Mouse (Mus musculus): ENCODE results near the gene Stum. TPM values are rescaled to one million over a fixed set of nuclear protein-coding genes. Genes with fewer than 3 reads are reported as not detected.
A peak's percentile ranks its signal among the peaks of the same experiment; 100 is the strongest.
"Not testable (repeated sequence)": the region's sequence is repeated elsewhere in the genome, so short reads cannot be mapped to it uniquely, and the experiment has no call there.

The Stum gene
- polyA plus RNA-seq (2012; ENCODE audit: insufficient read depth, insufficient read length, missing spikeins), result not detected in 2 replicates

- H3K4me3 ChIP-seq (ENCODE audit: insufficient read depth, low read length), result no peak within 1 kb of the TSS
Observed at GRCm38 (mm10) chr1:180483399-180484291, at the start of gene Stum. TSS of gene Stum (minus strand) at chr1:180483504.

GRCm38 (mm10) chr1:180532671-180533070 lies 49.4 kb upstream of the Stum start:
- Histone ChIP-seq H3K27ac (ENCODE audit: insufficient read depth, low read depth, low read length) (no peak overlapping the region), H3K4me3 (ENCODE audit: insufficient read depth, low read length) (no peak overlapping the region)
- no peak for TF ChIP-seq CTCF (IDR thresholded peaks at IDR 0.05; ENCODE audit: low read depth, low read length)
- no peak for TF ChIP-seq POLR2A (IDR thresholded peaks at IDR 0.05; ENCODE audit: borderline replicate concordance, low read depth, low read length)

More at GRCm38 (mm10) chr1:180483399-180484291, at the start of gene Stum:
- H3K27ac ChIP-seq (ENCODE audit: insufficient read depth, low read depth, low read length), result no peak within 1 kb of the TSS
- no peaks in the 10 kb centered on the region for H3K4me1 ChIP-seq (ENCODE audit: control insufficient read depth, insufficient read depth, low read length)
- TF ChIP-seq POLR2A (IDR thresholded peaks at IDR 0.05; ENCODE audit: borderline replicate concordance, low read depth, low read length) (no peak), CTCF (IDR thresholded peaks at IDR 0.05; ENCODE audit: low read depth, low read length) (peak; percentile 94)

DNA sequence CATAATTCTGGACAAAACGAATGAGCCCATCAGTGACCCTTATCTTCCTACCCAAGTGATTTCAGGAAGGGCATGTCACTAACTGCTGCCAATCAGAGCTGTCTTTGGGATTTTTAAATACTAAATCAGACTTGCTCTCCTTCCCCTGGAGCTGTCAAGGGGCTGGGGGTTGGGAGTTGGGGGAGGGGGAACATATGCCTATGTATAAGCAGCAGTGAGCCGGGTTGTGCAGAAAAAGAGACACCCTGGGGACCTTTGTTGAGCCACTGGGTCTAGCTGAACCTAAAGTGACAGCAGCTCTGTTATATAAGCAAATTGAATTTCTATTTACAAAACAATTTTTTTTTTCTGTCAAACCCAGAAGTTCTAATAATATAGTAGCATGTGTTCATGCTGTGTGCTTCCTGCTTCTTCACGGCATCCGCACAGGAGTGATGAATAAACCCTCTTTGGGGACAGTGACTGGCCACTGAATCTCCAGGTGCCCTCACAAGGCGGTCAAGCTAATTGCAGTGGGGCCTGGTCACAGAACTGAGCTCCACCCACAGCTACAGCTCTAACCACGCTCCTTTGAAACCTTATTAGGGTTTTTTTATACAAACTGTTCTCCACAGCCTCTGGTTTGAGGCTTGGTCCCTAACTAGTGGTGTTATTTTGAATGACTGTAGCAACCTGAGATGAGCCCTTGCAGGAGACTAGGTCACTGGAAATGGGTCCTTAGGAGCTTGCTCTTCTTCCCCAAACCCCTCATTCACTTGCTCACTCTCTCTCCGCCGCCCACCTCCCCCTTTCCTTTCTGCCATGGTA lies 47.4 kb upstream of the Stum start:
- no peak for TF ChIP-seq CTCF (IDR thresholded peaks at IDR 0.05; ENCODE audit: low read depth, low read length)
- TF ChIP-seq POLR2A (IDR thresholded peaks at IDR 0.05; ENCODE audit: borderline replicate concordance, low read depth, low read length), result no peak
- H3K4me3 ChIP-seq (ENCODE audit: insufficient read depth, low read length), result no peak overlapping the region
- peaks cover 6% of the 10 kb centered on the region; the same call in 1 of the 2 replicates for H3K4me1 ChIP-seq (ENCODE audit: control insufficient read depth, insufficient read depth, low read length)
- H3K27ac ChIP-seq (ENCODE audit: insufficient read depth, low read depth, low read length), result no peak overlapping the region

More at GRCm38 (mm10) chr1:180532671-180533070, 49.4 kb upstream of the Stum start:
- H3K4me1 ChIP-seq (ENCODE audit: control insufficient read depth, insufficient read depth, low read length), result peaks cover 16% of the 10 kb centered on the region

DNA sequence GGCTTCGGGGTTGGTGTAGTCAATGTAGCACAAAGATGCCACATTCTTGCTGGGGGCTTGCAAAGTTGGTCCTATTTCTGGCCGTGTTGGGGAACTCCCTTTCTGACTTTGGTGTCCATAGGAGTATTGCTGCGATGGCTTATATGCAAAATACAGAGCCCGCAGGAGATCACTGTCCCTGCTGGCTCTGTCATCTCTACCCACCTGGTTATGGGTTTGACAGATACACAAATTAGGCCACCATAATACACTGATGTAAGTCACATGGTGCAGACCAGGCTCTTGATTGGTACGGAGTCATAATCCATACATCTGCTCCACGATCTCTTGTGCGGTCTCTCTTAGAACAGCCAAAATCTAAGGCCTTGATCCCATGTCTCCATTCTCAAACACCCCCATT lies 46.5 kb upstream of the Stum start:
- H3K4me3 ChIP-seq (ENCODE audit: insufficient read depth, low read length), result no peak overlapping the region
- no peak for TF ChIP-seq CTCF (IDR thresholded peaks at IDR 0.05; ENCODE audit: low read depth, low read length)
- TF ChIP-seq POLR2A (IDR thresholded peaks at IDR 0.05; ENCODE audit: borderline replicate concordance, low read depth, low read length), result no peak
- peaks cover 6% of the 10 kb centered on the region; the same call in 1 of the 2 replicates for H3K4me1 ChIP-seq (ENCODE audit: control insufficient read depth, insufficient read depth, low read length)
- H3K27ac ChIP-seq (ENCODE audit: insufficient read depth, low read depth, low read length), result no peak overlapping the region

DNA sequence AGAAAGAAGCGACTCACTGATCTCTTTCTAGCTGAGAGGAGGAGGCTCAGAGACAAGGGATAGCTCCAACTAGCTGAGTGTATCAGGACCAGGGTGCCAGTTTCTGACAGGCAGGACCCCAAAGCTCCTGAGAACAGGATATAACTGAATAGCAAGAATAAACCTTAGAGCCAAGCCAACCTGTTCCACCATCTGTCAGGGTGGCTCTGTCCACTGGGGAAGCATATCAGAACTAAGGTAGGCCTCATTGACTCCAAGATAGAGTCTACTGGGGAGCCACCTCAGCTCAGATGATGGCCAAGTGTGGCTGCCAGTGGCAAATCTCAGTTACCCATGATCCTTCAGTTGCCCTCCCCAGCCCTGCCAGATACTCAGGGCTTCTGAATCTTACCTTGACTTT lies 42.0 kb upstream of the Stum start:
- Histone ChIP-seq H3K4me3 (ENCODE audit: insufficient read depth, low read length) (no peak overlapping the region), H3K27ac (ENCODE audit: insufficient read depth, low read depth, low read length) (no peak overlapping the region), H3K4me1 (ENCODE audit: control insufficient read depth, insufficient read depth, low read length) (peaks cover 6% of the 10 kb centered on the region; the same call in 1 of the 2 replicates)
- TF ChIP-seq POLR2A (IDR thresholded peaks at IDR 0.05; ENCODE audit: borderline replicate concordance, low read depth, low read length), result no peak
- no peak for TF ChIP-seq CTCF (IDR thresholded peaks at IDR 0.05; ENCODE audit: low read depth, low read length)

GRCm38 (mm10) chr1:180523320-180523719 lies 40.0 kb upstream of the Stum start:
- H3K27ac ChIP-seq (ENCODE audit: insufficient read depth, low read depth, low read length), result no peak overlapping the region
- TF ChIP-seq CTCF (IDR thresholded peaks at IDR 0.05; ENCODE audit: low read depth, low read length) (no peak), POLR2A (IDR thresholded peaks at IDR 0.05; ENCODE audit: borderline replicate concordance, low read depth, low read length) (no peak)
- peaks cover 11% of the 10 kb centered on the region for H3K4me1 ChIP-seq (ENCODE audit: control insufficient read depth, insufficient read depth, low read length)
- no peak overlapping the region for H3K4me3 ChIP-seq (ENCODE audit: insufficient read depth, low read length)

DNA sequence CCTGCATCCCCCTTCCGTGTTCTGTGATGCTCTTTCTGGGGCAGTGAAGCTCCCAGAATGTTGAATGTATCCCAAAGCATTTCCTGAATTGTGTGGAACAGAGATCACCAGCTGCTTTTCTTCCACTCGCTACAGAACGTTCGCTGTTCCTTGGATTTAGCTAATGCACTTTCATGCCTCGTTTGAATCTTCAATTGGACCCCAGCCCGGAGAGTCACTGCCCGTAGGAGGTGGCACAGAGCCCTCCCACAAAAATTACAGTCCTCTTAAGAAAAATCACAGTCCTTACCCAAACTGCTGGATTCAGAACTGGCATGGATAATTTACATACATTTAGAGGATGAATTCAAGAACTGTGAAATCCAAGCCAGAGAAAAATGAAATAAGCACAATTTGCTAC lies 36.9 kb upstream of the Stum start:
- peaks cover 12% of the 10 kb centered on the region for H3K4me1 ChIP-seq (ENCODE audit: control insufficient read depth, insufficient read depth, low read length)

DNA sequence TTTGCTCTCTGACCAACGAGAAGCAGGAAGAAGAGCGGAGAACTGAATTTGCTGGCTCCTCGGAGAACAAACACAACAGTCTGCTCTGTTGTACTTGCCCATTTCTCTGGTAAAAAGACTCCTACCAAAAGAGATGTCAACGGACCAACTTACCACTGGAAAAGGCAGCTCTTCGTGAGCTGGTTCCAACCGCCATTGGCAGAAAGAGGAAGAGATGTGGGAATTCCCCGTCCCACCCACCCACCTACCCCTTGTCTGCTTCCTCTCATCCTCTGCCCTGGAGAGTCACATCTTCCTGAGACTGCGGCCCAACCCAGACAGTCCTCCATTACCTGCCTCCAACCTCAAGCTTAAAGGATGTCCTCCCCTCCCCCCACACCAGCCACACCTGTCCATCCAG lies 36.2 kb upstream of the Stum start:
- no peak for TF ChIP-seq CTCF (IDR thresholded peaks at IDR 0.05; ENCODE audit: low read depth, low read length)
- TF ChIP-seq POLR2A (IDR thresholded peaks at IDR 0.05; ENCODE audit: borderline replicate concordance, low read depth, low read length), result no peak
- Histone ChIP-seq H3K4me3 (ENCODE audit: insufficient read depth, low read length) (no peak overlapping the region), H3K27ac (ENCODE audit: insufficient read depth, low read depth, low read length) (no peak overlapping the region), H3K4me1 (ENCODE audit: control insufficient read depth, insufficient read depth, low read length) (peaks cover 12% of the 10 kb centered on the region)

More for the DNA sequence above, 36.9 kb upstream of the Stum start:
- Histone ChIP-seq H3K27ac (ENCODE audit: insufficient read depth, low read depth, low read length) (no peak overlapping the region), H3K4me3 (ENCODE audit: insufficient read depth, low read length) (no peak overlapping the region)
- TF ChIP-seq POLR2A (IDR thresholded peaks at IDR 0.05; ENCODE audit: borderline replicate concordance, low read depth, low read length) (no peak), CTCF (IDR thresholded peaks at IDR 0.05; ENCODE audit: low read depth, low read length) (no peak)

GRCm38 (mm10) chr1:180518899-180519298 lies 35.6 kb upstream of the Stum start:
- H3K4me1 ChIP-seq (ENCODE audit: control insufficient read depth, insufficient read depth, low read length), result peaks cover 12% of the 10 kb centered on the region
- not testable (repeated sequence) for H3K4me3 ChIP-seq (ENCODE audit: insufficient read depth, low read length); H3K27ac ChIP-seq (ENCODE audit: insufficient read depth, low read depth, low read length)

Measured in bone marrow macrophage, adult 2 months (primary cell).